Mouse (Mus musculus): ENCODE measurements around the gene Srgap3.
A peak's percentile ranks its signal among the peaks of the same experiment; 100 is the strongest.

Srgap3 gene

DNA sequence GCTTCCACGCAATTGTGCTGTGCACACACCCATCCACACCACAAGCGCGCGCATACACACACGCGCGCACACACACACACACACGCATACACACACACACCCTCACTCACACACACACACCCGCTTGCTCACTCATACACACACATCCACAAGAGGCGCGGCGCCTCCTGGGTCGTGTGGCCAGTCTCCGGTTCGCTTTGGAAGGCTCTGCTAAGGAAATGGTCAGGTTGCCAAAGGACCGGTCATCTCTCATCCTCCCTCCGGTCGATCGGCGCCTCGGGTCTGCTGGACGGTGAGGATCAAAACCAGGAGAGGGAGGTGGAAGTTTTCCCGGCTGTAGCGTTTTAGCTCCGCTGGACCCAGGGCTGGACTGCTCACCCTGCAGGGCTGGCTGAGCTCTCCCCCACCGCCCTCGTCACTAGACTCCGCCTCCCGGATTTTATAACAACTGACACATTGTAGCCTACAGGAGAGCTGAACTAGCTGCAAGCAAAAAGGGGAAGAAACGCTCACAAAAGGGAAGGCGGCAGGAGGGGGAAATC, at the start of gene Srgap3:
Gene Srgap3, minus strand, starts transcription at position 372 of the 542 bp plus-strand sequence.
- peak; percentile 82 to 92 for DNase-seq (ENCODE audit: low spot score in 2 of 2)

DNA sequence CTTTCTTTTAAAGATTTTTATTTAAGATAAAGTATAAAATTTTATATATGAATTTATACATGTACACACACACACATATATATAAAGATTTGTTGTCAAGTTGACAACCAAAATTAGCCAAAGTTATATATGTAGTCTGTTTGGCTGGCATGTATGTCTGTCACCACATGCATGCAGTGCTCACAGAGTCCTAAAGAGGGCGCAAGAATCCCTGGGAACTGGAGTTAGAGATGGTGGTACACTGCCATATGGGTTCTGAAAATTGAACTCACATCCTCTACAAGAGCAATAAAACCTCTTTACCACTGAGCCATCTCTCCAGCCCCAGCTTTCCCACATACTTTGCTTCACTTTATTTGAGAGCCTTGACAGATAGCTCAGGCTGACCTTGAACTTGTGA, 48.6 kb upstream of the Srgap3 start:
- no peak for DNase-seq (ENCODE audit: low spot score in 2 of 2)

- DNase-seq (ENCODE audit: low spot score in 2 of 2), result no peak
Measured at GRCm38 (mm10) chr6:112990119-112990518, 43.1 kb upstream of the Srgap3 start.

GRCm38 (mm10) chr6:112985362-112986314, 38.6 kb upstream of the Srgap3 start:
- no peak for DNase-seq (ENCODE audit: low spot score in 2 of 2)

GRCm38 (mm10) chr6:112982241-112982640, 35.2 kb upstream of the Srgap3 start:
- DNase-seq (ENCODE audit: low spot score in 2 of 2), result no peak

DNA sequence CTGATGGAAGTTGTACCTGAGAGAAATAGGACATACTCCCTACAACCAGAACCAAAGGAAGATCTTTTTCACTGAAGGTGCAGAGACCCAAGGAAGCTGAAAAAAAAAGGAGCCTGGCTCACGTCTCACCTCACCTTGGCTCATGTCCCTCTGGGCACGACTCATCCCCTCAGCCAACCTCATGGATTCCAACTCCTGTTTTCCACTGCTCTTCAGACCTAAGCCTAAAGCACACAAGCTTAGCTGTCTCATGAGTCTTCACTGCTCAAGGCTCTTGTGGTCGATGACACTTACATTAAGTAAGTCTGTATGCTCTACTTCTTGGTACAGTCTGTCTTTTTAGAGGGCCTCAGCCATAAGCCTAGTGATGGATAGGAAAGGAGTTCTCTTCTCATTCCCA, 31.9 kb upstream of the Srgap3 start:
- DNase-seq (ENCODE audit: low spot score in 2 of 2), result no peak

DNA sequence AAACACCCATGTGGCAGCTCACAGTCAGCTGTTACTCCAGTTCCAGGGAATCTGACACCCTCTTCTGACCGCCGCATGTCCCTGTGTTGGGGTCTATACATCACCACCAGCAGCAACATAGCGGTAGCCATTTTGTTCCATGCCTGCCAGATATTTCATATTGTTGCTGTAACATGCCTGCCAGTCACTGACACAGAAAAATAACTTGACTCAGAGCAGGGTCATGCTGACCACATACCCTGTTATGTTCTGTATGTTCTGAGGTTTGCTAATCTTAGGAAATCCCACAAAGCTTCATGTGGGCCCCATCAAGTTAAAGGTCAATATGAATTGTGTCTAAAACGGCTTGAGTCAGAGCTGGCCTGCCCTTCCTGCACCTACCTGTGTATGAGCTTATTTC, 30.2 kb upstream of the Srgap3 start:
- DNase-seq (ENCODE audit: low spot score in 2 of 2), result no peak

- no peak for DNase-seq (ENCODE audit: low spot score in 2 of 2)
Measured at GRCm38 (mm10) chr6:112976541-112976940, 29.5 kb upstream of the Srgap3 start.

- no peak for DNase-seq (ENCODE audit: low spot score in 2 of 2)
Measured at GRCm38 (mm10) chr6:112976136-112976535, 29.1 kb upstream of the Srgap3 start.

GRCm38 (mm10) chr6:112973786-112974720, 27.0 kb upstream of the Srgap3 start:
- DNase-seq (ENCODE audit: low spot score in 2 of 2), result no peak

DNA sequence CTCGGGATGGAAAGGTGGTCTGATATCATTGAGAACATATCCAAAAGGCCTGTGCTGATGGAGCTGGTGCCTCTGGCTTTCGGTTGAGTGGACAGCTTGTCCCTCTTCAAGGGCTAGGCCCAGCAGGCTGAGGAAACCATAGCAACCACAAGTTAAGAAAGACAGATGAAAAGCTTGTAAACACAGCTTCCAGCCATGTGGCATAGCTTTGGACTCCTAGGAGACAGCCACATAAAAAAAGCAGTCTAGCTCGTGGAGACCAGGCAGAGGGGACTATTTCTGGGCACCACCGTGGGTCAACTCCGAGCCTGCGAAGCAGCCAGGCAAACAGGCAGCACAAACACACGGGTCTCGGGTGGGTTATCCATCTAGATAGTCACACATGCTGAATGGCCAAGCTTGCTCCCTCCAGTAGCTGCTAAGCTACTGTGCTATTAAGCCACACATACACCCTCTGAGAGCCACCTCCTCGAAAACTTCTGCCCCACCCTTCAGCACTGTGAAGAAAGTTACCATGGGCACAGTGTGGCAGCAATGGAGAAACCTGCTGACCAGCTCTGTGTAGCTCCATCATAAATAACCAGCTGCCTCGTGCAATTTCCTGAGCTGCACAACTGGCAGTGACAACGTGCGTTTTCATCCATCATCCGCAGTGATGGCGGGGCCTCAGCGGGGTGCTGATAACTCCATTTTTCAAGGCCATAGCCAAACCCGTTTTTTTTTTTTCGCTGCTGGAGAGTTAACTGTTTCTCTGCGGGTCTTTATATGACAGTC, 26.0 kb upstream of the Srgap3 start:
- DNase-seq (ENCODE audit: low spot score in 2 of 2), result peak; percentile 40 to 41

DNA sequence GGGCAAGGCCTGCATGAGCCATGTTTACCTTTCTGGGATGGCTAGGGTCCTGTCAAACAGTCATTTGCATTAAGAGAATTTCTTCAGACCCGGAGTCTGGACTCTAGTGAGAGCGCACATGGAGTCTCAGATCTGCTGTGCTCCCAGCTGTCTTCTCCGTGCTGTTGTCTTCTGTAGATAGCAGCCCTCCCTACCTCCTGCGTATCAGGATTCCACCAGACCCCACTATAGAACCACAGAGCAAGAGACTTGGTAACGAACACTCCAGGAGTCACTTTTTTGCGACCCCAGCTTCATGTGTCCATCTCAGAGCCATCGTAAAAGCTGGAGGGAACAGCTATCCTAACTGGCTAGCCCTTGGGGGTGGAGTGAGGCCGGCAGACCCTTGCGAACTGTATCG, 25.1 kb upstream of the Srgap3 start:
- DNase-seq (ENCODE audit: low spot score in 2 of 2), result no peak

DNA sequence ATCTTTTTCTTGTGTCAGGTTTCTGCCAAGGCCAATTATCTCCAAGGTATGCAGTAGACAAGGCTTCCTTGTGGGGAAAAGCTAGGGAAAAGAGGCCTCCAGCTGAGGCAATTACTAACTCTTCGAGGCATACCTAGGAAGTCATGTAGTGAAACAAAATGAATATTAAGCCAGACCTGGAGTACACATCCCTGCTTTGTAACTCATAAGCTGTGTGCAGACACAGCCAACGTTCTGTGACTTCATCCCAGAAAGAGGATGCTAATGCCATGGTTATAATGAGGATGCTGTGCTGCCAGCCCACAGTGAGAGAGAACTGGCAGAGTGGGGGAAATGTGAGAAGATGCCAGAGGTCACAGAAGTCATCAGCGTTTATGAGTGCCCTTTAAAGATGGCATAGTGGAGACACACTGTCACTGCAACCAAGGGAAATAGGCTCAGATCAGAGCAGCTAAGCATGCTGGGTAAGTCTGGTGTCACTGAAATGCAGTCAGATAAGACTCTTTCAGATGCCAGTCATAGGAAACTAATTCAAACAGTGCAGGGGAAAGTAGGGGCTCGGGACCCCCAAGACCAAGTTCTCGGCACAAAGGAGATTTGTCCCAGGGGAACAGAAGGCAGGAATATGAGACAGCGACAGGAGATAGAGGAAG, 24.2 kb upstream of the Srgap3 start:
- no peak for DNase-seq (ENCODE audit: low spot score in 2 of 2)

GRCm38 (mm10) chr6:112967359-112967758, 20.3 kb upstream of the Srgap3 start:
- no peak for DNase-seq (ENCODE audit: low spot score in 2 of 2)

- no peak for DNase-seq (ENCODE audit: low spot score in 2 of 2)
Measured at GRCm38 (mm10) chr6:112958360-112958759, 11.3 kb upstream of the Srgap3 start.

GRCm38 (mm10) chr6:112957583-112958280, 10.7 kb upstream of the Srgap3 start:
- no peak for DNase-seq (ENCODE audit: low spot score in 2 of 2)

DNA sequence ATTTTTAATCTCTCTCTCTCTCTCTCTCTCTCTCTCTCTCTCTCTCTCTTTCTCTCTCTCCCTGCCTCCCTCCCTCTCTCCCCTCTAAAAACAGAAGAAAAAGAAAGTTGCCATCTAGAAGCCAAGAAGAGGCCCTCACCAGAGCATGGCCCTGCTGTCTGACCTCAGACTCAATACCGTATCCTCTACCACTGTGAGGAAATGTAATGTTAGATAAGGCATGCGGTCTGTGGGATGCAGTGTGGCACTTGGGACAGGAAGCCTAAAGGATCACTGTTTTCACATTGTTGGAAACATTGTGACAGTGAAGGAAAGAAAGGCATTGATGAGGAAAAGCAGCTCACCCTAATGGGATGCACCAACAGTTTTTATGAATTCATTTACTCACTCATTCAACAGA, 8.7 kb upstream of the Srgap3 start:
- no peak for DNase-seq (ENCODE audit: low spot score in 2 of 2)

DNA sequence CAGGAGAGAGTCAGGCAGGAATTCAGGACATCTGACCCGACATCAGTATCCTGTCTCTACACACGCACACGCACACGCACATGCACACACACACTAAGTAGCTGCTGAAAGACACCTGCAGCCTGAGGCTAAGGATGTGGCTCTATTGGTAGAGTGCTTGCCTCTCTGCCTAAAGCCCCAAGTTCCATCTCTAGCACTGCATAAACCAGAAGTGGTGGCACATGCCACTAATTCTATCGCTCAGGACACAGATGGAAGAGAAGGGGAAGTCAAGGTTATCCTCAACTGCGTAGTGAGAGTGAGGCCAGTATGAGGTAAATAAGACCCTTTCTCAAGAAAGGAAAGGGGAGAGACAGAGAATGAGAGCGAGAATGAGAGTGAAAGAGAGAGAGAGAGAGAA, 6.8 kb upstream of the Srgap3 start:
- no peak for DNase-seq (ENCODE audit: low spot score in 2 of 2)

GRCm38 (mm10) chr6:112951254-112951653, 4.2 kb upstream of the Srgap3 start:
- no peak for DNase-seq (ENCODE audit: low spot score in 2 of 2)
